Mouse (Mus musculus): ENCODE results near the gene Rdh8. TPM values are rescaled to one million over a fixed set of nuclear protein-coding genes. Genes with fewer than 3 reads are reported as not detected.

Rdh8 gene
- not detected in 4 replicates for total RNA-seq (2023; ENCODE audit: inconsistent age)

DNA sequence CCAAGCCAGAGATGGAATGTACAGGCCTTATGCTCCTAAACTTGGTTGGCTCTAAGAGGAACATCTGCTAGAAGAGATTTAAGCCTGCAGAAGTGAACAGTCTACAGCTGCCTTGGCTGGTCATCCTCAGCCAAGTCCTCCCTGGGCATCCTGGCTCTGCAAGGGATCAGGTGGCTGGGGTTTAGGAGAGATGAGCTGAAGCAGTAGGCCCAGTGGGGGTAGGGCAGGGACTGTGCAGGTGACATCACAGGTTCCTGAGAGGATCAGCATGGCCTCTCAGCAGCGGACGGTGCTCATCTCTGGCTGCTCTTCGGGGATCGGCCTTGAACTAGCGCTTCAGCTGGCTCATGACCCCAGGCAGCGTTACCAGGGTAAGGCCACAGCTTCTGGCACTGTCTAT is at the start of gene Rdh8:
Rdh8 (plus strand) TSS at position 268 of the 400 bp plus-strand sequence.

DNA sequence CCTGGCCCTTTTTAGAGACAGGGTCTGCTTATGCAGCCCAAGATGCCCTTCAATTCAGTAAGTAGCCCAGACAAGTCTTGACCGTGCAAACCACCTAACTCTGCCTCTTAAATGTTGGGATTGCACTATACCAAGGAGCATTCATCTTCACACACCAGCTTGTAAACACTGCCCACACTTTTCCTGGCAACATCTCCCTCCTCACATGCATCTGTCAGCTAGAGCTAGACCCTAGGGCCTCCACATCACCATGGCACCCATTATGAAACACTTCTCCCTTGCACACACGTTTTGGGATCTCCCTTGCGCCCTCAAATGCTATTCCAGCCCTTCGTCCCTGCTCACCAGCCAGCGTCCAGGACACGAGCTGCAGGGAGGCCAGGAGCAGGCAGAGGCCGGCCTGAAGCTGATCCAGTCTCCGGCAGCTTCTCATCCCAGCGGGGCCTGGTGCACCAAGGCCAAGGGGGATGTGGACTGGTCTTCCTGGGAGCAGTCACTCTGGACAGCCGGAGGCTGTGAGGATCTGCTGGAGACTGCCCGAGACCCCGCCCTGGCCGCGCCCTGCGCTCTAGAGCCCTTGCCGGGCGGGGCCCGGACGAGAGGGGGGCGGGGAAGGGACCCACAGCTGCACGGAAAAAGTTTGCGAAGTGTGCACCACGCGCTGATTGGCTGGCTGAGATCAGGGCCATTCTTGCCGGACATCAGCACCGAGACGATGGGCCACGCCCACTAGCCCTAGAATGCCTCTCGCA is 3.6 kb upstream of the Rdh8 start, which contains the start of gene Col5a3:
Col5a3 (minus strand) TSS at position 547 of the 752 bp plus-strand sequence.

DNA sequence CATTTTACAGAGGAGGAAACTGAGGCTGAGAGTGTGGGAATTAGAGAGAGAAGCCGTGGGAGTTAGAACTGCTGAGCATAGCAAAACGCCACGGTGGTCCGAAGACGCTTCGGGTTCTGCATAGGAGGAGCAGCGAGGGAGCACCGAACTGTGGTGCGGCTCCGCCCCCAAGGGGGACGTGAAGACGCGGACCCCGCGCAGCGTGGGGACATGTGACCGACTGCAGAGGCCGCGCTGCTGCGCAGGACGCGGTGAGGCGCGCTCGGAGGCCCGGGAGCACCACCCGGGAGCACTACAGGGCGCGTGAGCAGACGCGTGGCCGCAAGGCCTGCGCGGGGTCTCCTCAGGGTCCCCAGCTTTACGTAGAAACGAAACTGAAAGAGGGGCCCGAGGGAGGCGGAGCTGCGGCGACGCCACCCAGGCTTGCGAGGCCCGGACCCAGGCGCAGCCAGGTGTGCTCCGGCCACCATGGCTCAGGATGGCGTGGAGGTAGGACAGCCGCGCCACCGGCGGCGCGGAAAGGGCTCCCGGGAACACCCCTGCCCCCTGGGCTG is 50.2 kb downstream of the Rdh8 start, which contains the start of gene A230050P20Rik:
A230050P20Rik (plus strand) TSS at position 195 of the 554 bp plus-strand sequence.

Other genes with a start within 250 kb of the Rdh8 start
- 7.0 to 9.6 TPM (median 8.3 TPM) in 4 replicates for gene Zfp846, start 237.2 kb upstream of the Rdh8 start, total RNA-seq (2023; ENCODE audit: inconsistent age)
- 350 to 393 TPM (median 361 TPM) in 4 replicates for gene Ubl5, start 175.6 kb upstream of the Rdh8 start, total RNA-seq (2023; ENCODE audit: inconsistent age)
- gene Fbxl12, start 173.7 kb upstream of the Rdh8 start, total RNA-seq (2023; ENCODE audit: inconsistent age), result 80.5 to 89.3 TPM (median 85.7 TPM) in 4 replicates
- 14.5 to 16.2 TPM (median 15.0 TPM) in 4 replicates for gene Pin1, start 166.4 kb upstream of the Rdh8 start, total RNA-seq (2023; ENCODE audit: inconsistent age)
- gene Olfm2, start 72.2 kb upstream of the Rdh8 start, total RNA-seq (2023; ENCODE audit: inconsistent age), result not detected in 4 replicates
- 0.72 to 3.0 TPM (median 1.7 TPM) in 4 replicates for gene Col5a3, start 3.4 kb upstream of the Rdh8 start, total RNA-seq (2023; ENCODE audit: inconsistent age)
- gene A230050P20Rik, start 50.1 kb downstream of the Rdh8 start, total RNA-seq (2023; ENCODE audit: inconsistent age), result 47.6 to 54.9 TPM (median 52.4 TPM) in 4 replicates
- 0.83 to 1.2 TPM (median 1.1 TPM) in 4 replicates for gene Angptl6, start 61.2 kb downstream of the Rdh8 start, total RNA-seq (2023; ENCODE audit: inconsistent age)
- gene Ppan, start 69.7 kb downstream of the Rdh8 start, total RNA-seq (2023; ENCODE audit: inconsistent age), result 124 to 148 TPM (median 127 TPM) in 4 replicates
- 166 to 189 TPM (median 176 TPM) in 4 replicates for gene Eif3g, start 80.1 kb downstream of the Rdh8 start, total RNA-seq (2023; ENCODE audit: inconsistent age)
- 68.8 to 75.8 TPM (median 74.5 TPM) in 4 replicates for gene Dnmt1, start 141.4 kb downstream of the Rdh8 start, total RNA-seq (2023; ENCODE audit: inconsistent age)
- gene S1pr2, start 158.3 kb downstream of the Rdh8 start, total RNA-seq (2023; ENCODE audit: inconsistent age), result 2.4 to 4.0 TPM (median 3.1 TPM) in 4 replicates
- gene Mrpl4, start 184.2 kb downstream of the Rdh8 start, total RNA-seq (2023; ENCODE audit: inconsistent age), result 51.2 to 61.9 TPM (median 59.0 TPM) in 4 replicates
- 48.1 to 52.0 TPM (median 49.9 TPM) in 4 replicates for gene Icam1, start 197.5 kb downstream of the Rdh8 start, total RNA-seq (2023; ENCODE audit: inconsistent age)
- gene Icam4, start 210.9 kb downstream of the Rdh8 start, total RNA-seq (2023; ENCODE audit: inconsistent age), result 0.55 TPM in 1 of 4 replicates, not detected in the others
- not detected in 4 replicates for gene Icam5, start 213.6 kb downstream of the Rdh8 start, total RNA-seq (2023; ENCODE audit: inconsistent age)
- gene Zglp1, start 248.6 kb downstream of the Rdh8 start, total RNA-seq (2023; ENCODE audit: inconsistent age), result not detected in 4 replicates

All from B cell, adult (primary cell).